Mouse (Mus musculus): ENCODE results near the gene Prmt7. TPM values are rescaled to one million over a fixed set of nuclear protein-coding genes. Genes with fewer than 3 reads are reported as not detected.

The Prmt7 gene
- total RNA-seq, 2 experiments from 2014 or later, result 34.4 to 37.6 TPM

DNA sequence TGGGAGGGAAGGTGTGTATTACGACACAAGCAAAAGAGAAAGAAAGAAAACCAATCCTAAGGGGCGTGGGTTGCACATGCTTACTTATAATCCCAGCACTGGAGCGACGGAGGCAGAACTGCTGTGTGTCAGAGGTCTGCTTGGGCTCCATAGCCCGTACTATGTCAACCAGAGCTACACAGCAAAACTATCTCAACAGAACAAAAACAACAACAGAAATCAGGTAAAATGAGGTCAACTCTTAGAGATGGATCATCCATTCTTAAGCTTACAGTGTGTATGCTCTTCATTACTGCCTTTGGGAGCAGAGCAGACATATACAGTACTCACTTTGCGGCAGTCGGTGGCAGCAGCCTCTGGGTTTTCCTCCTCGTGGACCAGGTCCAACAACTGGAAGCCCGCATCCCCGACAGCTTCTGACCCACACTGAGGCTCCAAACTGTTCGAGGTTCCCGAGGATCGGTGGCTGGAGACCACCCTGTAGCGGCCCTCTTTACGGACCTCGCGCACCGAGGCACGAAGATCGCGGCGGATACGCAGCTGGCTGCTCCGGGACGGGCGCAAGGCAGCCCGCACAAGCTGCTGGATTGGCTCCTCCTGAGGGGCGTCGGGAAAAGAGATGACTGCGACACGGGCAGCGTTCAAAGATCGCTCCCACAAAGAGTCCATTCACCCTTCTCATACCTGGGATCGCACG, 553 bp upstream of the Prmt7 start:
- intact Hi-C loops (cut with DNase I), result loop anchor here (5.0 kb wide), 2 partner anchors 43 to 192 kb away; partner anchors contain the start of gene Slc7a6
- DNase-seq (ENCODE audit: low spot score in 2 of 2), result peak in 1 of 2 experiments; percentile 57

DNA sequence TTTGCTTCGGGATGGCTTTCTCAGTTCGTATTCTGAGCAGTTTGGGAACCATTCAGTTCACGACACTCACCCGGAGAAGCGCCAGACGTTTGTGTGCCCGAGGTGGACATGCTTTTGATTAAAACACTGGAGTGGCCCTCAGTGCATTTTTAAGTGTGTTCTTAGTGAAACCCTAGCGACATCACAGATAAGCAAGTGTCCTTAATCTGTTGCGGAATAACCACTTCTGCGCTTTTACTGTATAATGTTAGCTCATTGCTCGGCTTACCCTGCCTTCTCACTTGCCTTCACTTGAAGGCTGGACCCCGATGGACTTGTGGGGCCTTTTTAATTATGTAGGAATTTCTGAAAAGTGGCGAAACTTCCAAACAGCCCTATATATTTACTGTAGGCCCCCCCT, 685 bp downstream of the Prmt7 start:
- intact Hi-C loops (cut with DNase I), result loop anchor here (5.0 kb wide), 2 partner anchors 44 to 191 kb away; partner anchors contain the start of gene Slc7a6

DNA sequence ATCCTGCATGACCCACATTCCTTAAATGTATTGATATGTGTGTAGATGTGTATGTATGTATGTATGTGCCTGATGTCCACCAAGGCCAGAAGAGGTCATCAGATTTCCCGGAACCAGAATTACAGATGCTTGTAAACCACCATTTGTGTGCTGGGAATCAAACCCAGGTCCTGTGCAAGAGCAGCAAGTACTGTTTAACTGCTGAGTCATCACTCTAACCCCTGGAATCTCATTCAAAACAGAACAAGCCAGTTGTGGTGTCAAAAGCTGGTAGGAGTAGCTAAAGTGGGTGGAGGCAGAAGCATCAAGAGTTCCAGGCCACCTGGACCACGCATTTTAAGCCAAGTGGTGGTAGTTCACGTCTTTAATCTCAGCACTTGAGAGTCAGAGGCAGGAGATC, 3.2 kb downstream of the Prmt7 start:
- intact Hi-C loops (cut with DNase I), result loop anchor here (5.0 kb wide), 2 partner anchors 47 to 188 kb away; partner anchors contain the start of gene Slc7a6
- no peak for DNase-seq (ENCODE audit: low spot score in 2 of 2)

More for the DNA sequence above, 685 bp downstream of the Prmt7 start:
- no peak for DNase-seq (ENCODE audit: low spot score in 2 of 2)

DNA sequence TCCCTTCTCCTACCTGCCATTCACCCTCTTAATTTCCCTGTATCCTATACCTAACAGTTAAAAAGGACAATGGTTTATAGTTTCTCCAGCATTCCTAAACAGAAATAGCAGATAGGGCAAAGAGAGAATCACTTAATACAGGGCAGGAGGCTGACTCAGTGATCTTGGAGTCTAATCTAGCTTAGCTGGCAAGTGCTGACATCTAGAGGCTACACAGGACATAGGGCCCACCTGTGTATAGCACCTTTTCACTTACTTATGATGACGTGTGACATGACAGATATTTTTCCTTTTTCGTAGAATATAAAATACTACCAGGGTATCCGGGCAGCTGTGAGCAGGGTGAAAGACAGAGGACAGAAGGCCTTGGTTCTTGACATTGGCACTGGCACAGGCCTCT, 8.9 kb downstream of the Prmt7 start:
- intact Hi-C loops (cut with DNase I), result no loop called here
- no peak for DNase-seq (ENCODE audit: low spot score in 2 of 2)

DNA sequence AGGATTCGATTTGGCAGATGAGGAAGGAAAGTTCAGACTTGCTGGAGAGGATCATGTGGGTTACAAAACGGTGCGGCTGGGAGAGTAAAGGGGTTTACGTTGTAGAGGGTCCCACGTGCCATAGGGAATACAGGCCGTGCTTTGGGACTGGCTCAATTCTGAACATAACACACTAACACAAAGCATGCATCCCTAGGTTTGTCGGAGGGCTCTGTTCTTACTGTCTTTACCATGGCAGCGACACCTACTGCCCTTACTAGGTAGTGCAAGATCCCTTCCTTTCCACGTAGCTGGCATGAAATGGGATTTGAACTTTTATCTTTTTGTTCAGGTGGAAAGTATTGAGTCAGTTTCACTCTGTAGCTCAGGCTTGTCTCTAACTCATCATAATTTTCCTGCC, 15.9 kb downstream of the Prmt7 start:
- DNase-seq (ENCODE audit: low spot score in 2 of 2), result peak; percentile 46 to 49
- intact Hi-C loops (cut with DNase I), result loop anchor here (2.0 kb wide), 1 partner anchor 86 kb away; no protein-coding TSS in a partner anchor

DNA sequence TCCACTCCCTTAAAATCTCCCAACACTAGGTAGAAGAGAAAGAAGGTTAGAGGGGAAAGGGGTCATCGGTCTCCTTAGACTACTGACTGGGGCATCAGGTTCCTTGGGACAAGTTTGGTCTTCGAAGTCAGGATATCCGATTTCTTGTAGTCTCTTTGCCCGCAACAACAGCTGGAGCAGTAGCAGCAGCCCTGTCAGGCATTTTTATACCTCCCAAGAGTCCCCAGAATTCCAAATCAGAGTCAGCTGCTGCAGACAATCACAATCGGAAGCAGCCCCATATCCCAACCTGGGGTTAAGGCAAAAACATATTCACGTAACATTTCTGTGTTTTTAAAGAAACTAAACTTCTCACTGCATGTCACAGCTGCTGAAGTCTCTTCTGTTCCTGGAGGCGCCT, 20.8 kb downstream of the Prmt7 start:
- intact Hi-C loops (cut with DNase I), result no loop called here
- no peak for DNase-seq (ENCODE audit: low spot score in 2 of 2)

DNA sequence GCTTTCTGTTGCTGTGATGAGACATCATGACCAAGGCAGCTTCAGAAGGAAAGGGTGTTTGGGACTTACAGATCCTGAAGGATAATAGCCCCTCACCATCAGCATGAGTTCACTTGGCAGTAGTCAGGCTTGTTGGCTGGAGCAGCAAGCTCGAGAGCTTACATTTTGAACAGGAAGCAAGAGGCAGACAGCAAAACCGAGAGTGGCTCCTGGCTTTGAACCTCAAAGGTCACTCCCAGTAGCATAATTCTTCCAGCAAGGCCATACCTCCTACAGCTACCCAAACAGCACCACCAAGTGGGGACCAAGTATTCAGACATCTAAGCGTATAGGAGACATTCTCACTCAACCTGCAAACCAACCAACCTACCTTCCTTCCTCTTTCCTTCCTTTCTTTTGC, 22.0 kb downstream of the Prmt7 start:
- intact Hi-C loops (cut with DNase I), result no loop called here
- DNase-seq (ENCODE audit: low spot score in 2 of 2), result no peak

DNA sequence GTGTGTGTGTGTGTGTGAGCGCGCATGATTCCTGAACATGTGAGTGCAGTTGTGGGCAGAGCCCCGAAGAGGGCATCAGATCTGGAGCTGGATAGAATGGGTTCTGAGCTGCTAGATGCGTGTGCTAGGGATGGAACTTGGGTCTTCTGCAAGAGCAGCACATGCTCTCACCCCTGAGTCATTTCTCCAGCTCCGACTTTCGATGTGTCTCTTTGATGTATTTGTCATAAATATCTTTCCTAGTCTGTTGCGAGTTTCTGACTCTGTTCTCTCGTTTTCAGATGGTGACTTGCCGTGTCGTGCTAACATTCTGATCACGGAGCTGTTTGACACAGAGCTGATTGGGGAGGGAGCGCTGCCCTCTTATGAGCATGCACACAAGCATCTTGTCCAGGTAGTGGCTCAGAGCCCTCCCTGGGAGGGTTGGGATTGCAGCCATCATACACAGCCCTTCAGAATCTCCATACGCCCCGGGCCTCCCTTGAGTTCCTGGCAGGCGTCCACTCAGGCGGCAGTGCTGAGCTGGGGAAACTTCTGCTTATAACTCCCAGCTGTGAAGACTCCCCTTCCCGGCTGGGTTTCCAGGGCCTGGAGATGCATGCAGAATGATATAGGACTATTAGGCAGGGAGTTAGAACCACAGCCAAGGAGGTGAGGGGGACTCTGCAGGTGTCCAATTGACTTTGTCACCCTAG, 24.0 kb downstream of the Prmt7 start:
- intact Hi-C loops (cut with DNase I), result no loop called here
- peak in 1 of 2 experiments; percentile 47 for DNase-seq (ENCODE audit: low spot score in 2 of 2)

DNA sequence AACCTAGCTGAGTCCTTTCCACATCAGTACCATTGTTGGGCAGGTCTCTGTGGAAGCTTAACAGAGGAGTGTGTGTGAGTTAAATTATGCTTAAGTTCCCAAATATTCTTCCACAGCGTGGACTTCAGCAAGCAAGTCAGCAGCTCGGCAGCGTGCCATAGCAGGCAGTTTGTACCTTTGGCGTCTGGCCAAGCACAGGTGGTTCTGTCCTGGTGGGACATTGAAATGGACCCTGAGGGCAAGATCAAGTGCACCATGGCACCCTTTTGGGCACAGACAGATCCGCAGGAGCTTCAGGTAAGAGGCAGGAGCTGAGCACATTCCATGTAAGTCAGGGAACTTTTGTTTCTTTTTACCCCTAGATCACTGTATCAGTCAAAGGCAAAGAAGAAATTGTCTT, 26.4 kb downstream of the Prmt7 start:
- intact Hi-C loops (cut with DNase I), result no loop called here
- DNase-seq (ENCODE audit: low spot score in 2 of 2), result no peak

DNA sequence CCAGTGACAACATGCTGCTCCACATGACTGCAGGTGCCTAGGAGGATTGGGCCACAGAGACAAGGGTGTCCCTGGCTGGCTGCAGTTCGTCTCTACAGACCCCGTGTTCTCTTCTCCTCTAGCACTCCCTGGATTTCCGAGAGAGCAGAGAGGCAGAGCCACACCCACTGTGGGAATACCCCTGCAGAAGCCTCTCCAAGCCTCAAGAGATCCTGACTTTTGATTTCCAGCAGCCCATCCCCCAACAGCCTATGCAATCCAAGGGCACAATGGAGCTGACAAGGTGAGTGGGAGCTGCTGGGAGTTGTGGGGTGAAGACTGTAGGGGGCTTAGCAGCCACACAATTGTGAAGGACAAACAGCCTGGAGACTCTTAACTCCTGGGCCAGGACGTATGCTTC, 39.5 kb downstream of the Prmt7 start:
- intact Hi-C loops (cut with DNase I), result no loop called here
- no peak for DNase-seq (ENCODE audit: low spot score in 2 of 2)

DNA sequence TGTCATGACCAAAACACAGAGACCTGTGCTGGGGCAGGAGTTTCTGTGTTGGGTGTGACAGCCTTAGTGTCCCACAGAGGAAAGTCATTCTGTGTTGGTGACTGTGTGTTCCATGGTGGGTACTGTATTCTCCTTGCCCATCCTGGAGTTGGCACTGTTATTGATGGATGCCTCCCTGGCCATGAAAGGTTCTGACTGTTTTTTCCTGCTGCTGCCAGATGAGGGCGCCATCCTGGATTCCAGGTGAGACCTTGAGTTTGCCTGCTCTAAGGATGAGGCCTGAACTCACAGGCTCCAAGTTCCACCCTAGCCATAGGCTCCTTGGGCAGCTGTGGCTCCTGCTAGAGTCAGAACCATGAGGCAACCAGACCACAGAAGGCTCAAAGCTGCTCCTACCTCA, 47.4 kb downstream of the Prmt7 start:
- no peak for DNase-seq (ENCODE audit: low spot score in 2 of 2)
- intact Hi-C loops (cut with DNase I), result no loop called here

DNA sequence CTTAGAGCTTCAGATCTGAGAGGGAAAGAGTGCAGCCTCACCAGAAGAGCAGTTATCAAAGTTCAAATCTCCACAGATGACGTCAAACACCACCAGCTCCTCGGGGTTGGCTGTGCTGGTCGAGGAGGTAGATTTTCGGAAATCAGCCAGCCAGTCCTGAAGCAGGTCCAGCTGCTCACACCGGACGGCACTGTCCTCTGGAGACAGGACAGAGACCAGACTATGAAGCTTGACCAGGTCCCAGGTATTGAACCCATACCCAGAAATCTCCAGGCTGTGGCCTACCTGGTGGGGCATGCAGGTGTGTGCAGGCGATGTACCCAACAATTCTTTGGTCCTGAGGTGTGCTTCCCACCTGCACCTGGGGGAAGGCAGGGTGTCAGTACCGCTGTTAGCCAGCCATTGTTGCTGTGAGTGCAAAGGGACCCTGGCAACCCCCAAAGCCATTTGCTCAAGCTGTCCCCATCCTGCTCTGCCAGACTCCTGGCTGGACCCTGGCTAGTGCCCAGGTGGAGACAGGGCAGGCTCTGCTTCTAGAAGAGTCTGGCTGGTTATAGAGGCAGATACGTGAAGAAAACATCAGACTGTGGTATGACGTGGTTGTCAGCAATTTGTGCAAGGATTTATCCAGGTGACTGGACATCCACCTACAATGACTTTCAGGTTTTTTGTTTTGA, 49.0 kb downstream of the Prmt7 start:
- DNase-seq (ENCODE audit: low spot score in 2 of 2), result no peak
- intact Hi-C loops (cut with DNase I), result no loop called here

DNA sequence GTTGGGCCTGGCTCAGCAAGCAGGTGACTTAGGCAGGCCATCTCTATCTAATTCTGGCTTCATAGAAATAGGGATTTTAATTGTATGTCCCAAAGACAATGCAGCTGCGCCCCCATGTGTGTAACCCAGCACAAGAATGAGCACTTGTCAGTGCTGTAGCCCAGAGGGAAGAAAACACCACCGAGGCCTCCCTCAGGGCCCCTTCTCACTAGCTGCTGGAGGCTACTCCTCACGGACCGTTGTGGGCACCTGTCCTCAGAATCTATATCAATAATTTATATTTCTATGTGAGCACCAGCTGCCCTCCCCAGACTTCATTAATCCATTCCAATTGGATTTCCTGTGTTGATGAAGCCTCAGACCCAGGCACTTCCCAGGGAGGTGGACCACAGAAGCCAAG, 50.2 kb downstream of the Prmt7 start:
- no peak for DNase-seq (ENCODE audit: low spot score in 2 of 2)
- intact Hi-C loops (cut with DNase I), result no loop called here

DNA sequence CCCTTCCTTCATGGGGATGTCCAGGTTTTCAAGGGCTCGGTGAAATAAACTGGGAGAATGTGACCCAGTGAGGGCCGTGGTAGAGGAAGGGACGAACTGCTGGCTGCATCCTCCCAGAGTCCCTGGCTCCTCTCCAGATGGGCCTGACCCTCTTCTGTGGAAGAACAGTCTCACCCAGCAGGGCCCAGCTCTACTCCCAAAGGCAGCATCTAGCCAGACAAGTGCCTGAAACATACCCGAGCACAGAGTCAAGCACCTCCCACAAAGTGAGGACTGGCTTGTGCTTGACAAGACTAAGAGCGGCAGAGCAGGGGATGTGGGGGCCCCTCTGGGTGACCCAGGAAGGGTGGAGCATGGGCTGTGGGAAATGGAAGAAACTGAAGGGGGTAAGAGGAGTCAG, 51.6 kb downstream of the Prmt7 start:
- intact Hi-C loops (cut with DNase I), result no loop called here
- DNase-seq (ENCODE audit: low spot score in 2 of 2), result no peak

DNA sequence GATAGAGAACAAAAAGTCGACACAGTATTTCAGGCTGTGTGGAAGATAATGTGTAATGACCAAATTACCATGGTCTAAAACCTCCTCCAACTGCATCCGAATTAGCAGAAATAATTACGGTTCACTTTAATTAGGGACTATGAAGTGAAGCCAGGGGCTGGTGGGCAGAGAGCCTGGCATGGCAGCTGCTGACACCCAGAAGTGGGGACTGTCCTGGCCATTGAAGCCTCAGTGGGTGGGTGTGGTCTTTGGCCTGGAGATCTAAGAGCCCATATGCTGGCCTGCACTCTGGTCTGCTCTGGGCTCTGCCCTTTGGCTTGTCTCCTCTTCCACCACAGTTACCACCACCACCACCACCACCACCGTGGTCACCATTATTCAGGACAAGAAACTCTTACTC, 53.2 kb downstream of the Prmt7 start:
- no peak for DNase-seq (ENCODE audit: low spot score in 2 of 2)
- intact Hi-C loops (cut with DNase I), result no loop called here

DNA sequence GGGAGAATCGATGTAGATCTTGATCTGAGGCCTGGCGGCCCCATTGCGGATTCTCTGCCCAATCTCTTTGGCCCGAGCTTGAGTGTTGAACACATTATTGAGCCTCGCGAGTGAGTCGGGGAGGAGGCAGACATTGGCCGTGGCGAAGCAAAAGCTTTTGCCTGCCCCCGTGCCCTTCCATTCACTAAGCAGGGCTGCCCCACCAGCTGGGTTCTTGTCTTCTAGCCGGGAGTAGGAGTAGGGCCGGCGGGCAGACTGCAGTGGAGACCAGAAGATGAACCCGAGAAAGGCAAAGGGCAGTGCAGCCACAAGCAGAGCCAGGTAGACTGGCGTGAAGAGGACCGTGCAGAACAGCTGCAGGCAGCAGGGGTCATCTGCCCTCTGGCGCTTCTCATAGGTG, 54.7 kb downstream of the Prmt7 start:
- intact Hi-C loops (cut with DNase I), result no loop called here
- no peak for DNase-seq (ENCODE audit: low spot score in 2 of 2)

DNA sequence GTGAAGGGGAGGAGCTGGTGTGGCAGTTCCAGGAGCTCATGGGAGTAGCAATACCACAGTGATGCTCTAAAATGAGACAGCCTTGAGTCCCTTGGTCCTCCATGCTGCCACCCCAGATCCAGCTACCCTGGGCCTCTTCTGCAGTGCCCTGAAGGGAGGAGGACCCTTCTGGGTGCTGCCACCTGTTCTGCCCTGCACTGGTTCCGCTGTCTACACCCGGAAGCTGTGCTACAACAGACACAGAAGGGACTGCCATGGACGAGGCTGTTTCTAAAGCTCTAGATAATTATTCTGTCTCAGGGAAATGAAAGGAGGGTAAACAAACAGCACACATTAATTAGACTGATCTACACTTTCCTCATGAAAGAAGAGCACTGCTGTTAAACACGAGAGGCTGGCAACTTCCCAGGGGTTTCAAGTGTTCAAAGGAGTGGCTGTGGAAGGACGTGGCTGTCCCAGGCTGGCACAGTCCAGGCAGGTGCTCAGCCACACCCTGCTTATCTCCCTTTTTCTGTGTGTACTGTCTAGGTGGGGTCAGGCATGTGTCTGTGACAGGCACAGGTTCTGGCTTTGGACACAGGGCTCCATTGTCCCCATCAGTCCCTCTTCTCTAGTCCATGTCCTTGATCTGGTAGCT, 58.1 kb downstream of the Prmt7 start:
- intact Hi-C loops (cut with DNase I), result no loop called here
- DNase-seq (ENCODE audit: low spot score in 2 of 2), result no peak

DNA sequence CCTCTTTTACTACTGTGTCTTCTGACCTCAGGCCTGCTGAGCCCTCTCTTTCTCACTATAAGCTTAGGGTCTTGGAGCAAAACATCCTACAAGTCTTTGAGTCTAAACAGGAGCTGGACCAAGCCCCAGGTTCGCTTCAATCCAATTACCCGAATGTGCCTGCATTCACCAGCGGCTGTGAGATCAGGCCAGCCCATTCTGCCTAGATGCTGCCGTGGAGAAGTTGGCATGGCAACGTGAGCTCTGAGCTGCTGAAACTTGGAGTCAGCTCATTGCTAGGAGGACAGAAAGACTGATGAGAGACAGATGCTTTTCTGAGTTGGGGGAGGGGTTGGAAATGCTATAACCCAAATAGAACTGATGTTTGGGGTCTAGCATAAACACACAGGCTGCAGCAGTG, 60.1 kb downstream of the Prmt7 start:
- intact Hi-C loops (cut with DNase I), result loop anchor here (5.0 kb wide), 2 partner anchors 51 to 131 kb away; no protein-coding TSS in a partner anchor

DNA sequence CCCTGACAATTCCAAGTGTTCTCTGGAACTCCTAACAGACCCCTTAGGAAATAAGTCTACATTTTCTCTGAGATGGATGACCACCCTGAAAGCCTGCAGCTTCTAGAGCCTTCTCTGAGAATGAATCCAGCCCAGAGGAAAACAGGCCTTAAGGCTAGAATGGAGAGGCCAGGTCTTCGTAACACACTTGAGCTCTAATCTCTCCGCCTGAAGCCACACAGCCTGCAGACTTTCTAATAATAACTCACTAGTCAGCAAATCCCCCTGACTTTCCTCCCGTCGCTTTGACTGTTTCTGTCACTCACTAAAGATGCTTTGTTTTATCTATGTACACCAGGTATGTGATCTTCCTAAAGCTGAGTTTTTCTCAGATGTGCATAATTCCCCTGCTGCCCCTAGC, 60.6 kb downstream of the Prmt7 start:
- DNase-seq (ENCODE audit: low spot score in 2 of 2), result no peak
- intact Hi-C loops (cut with DNase I), result loop anchor here (5.0 kb wide), 2 partner anchors 51 to 131 kb away; no protein-coding TSS in a partner anchor

More for the DNA sequence above, 60.1 kb downstream of the Prmt7 start:
- peak; percentile 79 to 89 for DNase-seq (ENCODE audit: low spot score in 2 of 2)

DNA sequence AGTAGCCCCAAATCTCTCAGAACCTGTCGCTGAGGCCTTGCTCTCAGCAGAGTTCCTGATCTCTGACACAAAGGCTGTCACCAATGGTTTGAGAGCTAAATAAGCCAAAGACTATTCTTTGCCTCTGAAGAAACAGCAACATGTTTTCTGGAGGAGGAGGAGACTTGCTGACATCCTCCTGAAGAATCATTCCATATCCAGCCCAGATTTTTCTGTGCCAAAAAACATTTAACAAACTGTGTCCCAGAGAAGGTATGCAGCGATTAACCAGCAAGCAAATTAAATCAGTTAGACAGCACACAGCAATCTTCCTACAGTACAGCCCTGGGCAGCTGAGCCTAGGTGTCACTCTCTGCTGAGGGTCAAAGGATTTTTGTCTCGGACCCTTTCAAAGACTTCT, 62.7 kb downstream of the Prmt7 start:
- peak in 1 of 2 experiments; percentile 75 for DNase-seq (ENCODE audit: low spot score in 2 of 2)
- intact Hi-C loops (cut with DNase I), result loop anchor here (2.0 to 5.0 kb wide), 3 partner anchors 49 to 129 kb away; partner anchors contain the start of gene Smpd3

Data from left cerebral cortex, postnatal 25 days (tissue).